10 mouse cellular contexts compared by ENCODE assay signal in the genomic region with DNA sequence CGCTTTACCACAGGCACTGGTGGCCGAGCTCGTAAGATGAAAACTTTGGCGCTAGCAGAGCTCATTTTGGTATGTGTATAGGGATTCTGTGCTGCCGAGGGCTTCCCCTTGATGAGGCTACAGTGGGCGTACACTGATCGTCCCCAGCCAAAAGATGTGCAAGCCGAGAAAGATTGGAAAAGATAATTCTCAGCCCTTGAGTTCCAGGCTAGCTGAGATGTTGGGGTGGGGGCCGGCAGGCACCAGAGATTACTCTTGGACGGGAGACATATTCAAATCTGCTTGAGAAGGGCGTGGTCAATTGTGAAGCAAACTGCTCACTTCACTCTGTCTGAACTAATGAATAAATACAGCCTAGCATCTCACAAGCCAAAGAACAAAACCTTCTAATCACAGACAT.
DNase-seq lines count a peak whose midpoint lies in the region; ATAC-seq lines count a peak whose summit lies in the region.
"Had no signal": no experiment of that assay in that cellular context is flagged by ENCODE, and none has a peak within 500 bp of the region (broad histone marks: within the 10 kb centered on the region; RNA-seq: fewer than 3 reads in every experiment).

No protein-coding gene starts in this region.

- H3K9me3 ChIP-seq in neural tube, embryonic 12.5 days: no peaks in the 10 kb centered on the region
- no peaks in the 10 kb centered on the region for H3K9me3 ChIP-seq in forebrain, embryonic 11.5 days (ENCODE audit: control insufficient read depth, low read length)
- no peaks in the 10 kb centered on the region for H3K9me3 ChIP-seq in limb, embryonic 13.5 days

- H3K4me2 ChIP-seq in neural tube, embryonic 12.5 days (replicated peaks): peak overlapping the region; percentile 41
- peak overlapping the region; percentile 49 for H3K4me2 ChIP-seq in forebrain, embryonic 11.5 days (ENCODE audit: low read depth, low read length, severe bottlenecking)
- H3K4me2 ChIP-seq in limb, embryonic 13.5 days (replicated peaks): peak overlapping the region; percentile 62; the same call in 1 of the 2 replicates

- 27% methylated on average over 11 of the region's 11 CpGs for WGBS in neural tube, embryonic 12.5 days
- WGBS in forebrain, embryonic 11.5 days: 7% methylated on average over 11 of the region's 11 CpGs
- WGBS in limb, embryonic 13.5 days: 39% methylated on average over 11 of the region's 11 CpGs

- H3K4me1 ChIP-seq in neural tube, embryonic 12.5 days: peaks cover 74% of the 10 kb centered on the region
- peaks cover 43% of the 10 kb centered on the region for H3K4me1 ChIP-seq in forebrain, embryonic 11.5 days (replicated peaks; ENCODE audit: control insufficient read depth, insufficient read depth, low read length)
- H3K4me1 ChIP-seq in limb, embryonic 13.5 days: peaks cover 57% of the 10 kb centered on the region

- H3K9ac ChIP-seq in neural tube, embryonic 12.5 days: no peak overlapping the region
- H3K9ac ChIP-seq in forebrain, embryonic 11.5 days (ENCODE audit: low read length): peak overlapping the region; percentile 27; the same call in 1 of the 2 replicates
- no peak overlapping the region for H3K9ac ChIP-seq in limb, embryonic 13.5 days

- H3K27ac ChIP-seq in neural tube, embryonic 12.5 days: no peak overlapping the region
- H3K27ac ChIP-seq in forebrain, embryonic 11.5 days (ENCODE audit: low read depth, low read length): peak overlapping the region; percentile 77
- H3K27ac ChIP-seq in limb, embryonic 13.5 days: no peak overlapping the region

- ATAC-seq in neural tube, embryonic 12.5 days (ENCODE audit: low FRiP score, low read depth): no peak
- peak; percentile 23; the same call in 1 of the 2 replicates for ATAC-seq in forebrain, embryonic 11.5 days (replicated peaks; ENCODE audit: low FRiP score)
- ATAC-seq in limb, embryonic 13.5 days (ENCODE audit: low FRiP score, low read depth): no peak
- ATAC-seq: activated CD4-positive, CD25-positive, alpha-beta regulatory T cell, adult 4 months had no signal

- H3K36me3 ChIP-seq in neural tube, embryonic 12.5 days: no peaks in the 10 kb centered on the region
- H3K36me3 ChIP-seq in forebrain, embryonic 11.5 days (ENCODE audit: control insufficient read depth, insufficient read depth, low read length): no peaks in the 10 kb centered on the region
- no peaks in the 10 kb centered on the region for H3K36me3 ChIP-seq in limb, embryonic 13.5 days

- no peaks in the 10 kb centered on the region for H3K27me3 ChIP-seq in neural tube, embryonic 12.5 days (replicated peaks)
- no peaks in the 10 kb centered on the region for H3K27me3 ChIP-seq in forebrain, embryonic 11.5 days (ENCODE audit: control insufficient read depth, insufficient read depth, low read length)
- H3K27me3 ChIP-seq in limb, embryonic 13.5 days: no peaks in the 10 kb centered on the region

- H3K4me3 ChIP-seq in neural tube, embryonic 12.5 days: no peak overlapping the region
- H3K4me3 ChIP-seq in forebrain, embryonic 11.5 days (ENCODE audit: low read depth, low read length): peak overlapping the region; percentile 12; the same call in 1 of the 2 replicates
- H3K4me3 ChIP-seq in limb, embryonic 13.5 days: 0 out of 2 replicates have a peak overlapping the region, but pooled peaks have one; percentile 12

- no peak for DNase-seq in neural tube, embryonic 10.5 days (ENCODE audit: extremely low spot score, low spot score)
- DNase-seq in forebrain, embryonic 11.5 days (ENCODE audit: low spot score): peak; percentile 69
- DNase-seq in yolk sac, embryonic 10.5 days (ENCODE audit: low spot score): peak; percentile 14
- no peak for DNase-seq in right cerebral cortex, postnatal 36 days (ENCODE audit: low spot score in 2 of 2)
- no peak for DNase-seq in layer of hippocampus, postnatal 10 days (ENCODE audit: low spot score in 2 of 2)
- DNase-seq: cerebellum, postnatal 36 days; thymus, adult 18-20 months had no signal

Comparison
In these comparisons a context has a peak if more than half of its experiments do, and no peak if none do; other contexts are left out.
1. DNase-seq: peak in forebrain, embryonic 11.5 days (single experiment) and yolk sac, embryonic 10.5 days (single experiment); none in neural tube, embryonic 10.5 days (single experiment), right cerebral cortex, postnatal 36 days (0 of 2) and layer of hippocampus, postnatal 10 days (0 of 2).
2. Peak in every context shown above with its lines, with median percentiles within 50 percentile points of each other: H3K4me2 ChIP-seq.